Mouse (Mus musculus) liver, embryonic 14.5 days (tissue): ENCODE results near the gene Proca1. TPM values are rescaled to one million over a fixed set of nuclear protein-coding genes. Genes with fewer than 3 reads are reported as not detected.

Experiments
- ATAC-seq: fragments of 200-750 bp; cut with Nextera tagmentation; 2 replicates; pipeline ENCODE4 v1.8.0; 2017; ENCODE audit warnings: moderate number of reproducible peaks, mild to moderate bottlenecking, moderate library complexity; ENCODE audit not compliant: insufficient read depth
- DNase-seq, 3 experiments: peaks; one replicate each; pipeline ENCODE4 v3.0.0-alpha.2; 2012 to 2013; ENCODE audit warnings: low read depth in 3 of 3, low spot score in 3 of 3
- H3K27ac ChIP-seq: fragments of 300-500 bp; sonication (generic); 2 replicates; pipeline ENCODE4 v1.5.1; 2014; ENCODE audit warnings: moderate library complexity, mild to moderate bottlenecking, control low read depth, inconsistent platforms
- H3K27me3 ChIP-seq: fragments of 300-500 bp; sonication (generic); 2 replicates; pipeline ENCODE4 v1.6.1; 2014; ENCODE audit warnings: mild to moderate bottlenecking, low read length, moderate library complexity; ENCODE audit not compliant: control insufficient read depth, insufficient read depth
- H3K36me3 ChIP-seq: fragments of 300-500 bp; sonication (generic); replicated peaks from 2 replicates; pipeline ENCODE4 v1.6.1; 2014; ENCODE audit warnings: low read depth; ENCODE audit not compliant: control insufficient read depth, insufficient read depth
- H3K4me1 ChIP-seq, 2 experiments: fragments of 200-500 bp in 1 of 2; fragments of 300-500 bp in 1 of 2; sonication (generic) in 1 of 2; replicated peaks; 2 replicates each; pipeline ENCODE4 v1.6.1; 2012 to 2014; ENCODE audit warnings: antibody characterized with exemption in 1 of 2, inconsistent platforms in 1 of 2, low read length in 1 of 2; ENCODE audit not compliant: control insufficient read depth in 2 of 2, insufficient read depth in 2 of 2
- H3K4me2 ChIP-seq: fragments of 300-500 bp; sonication (generic); 2 replicates; pipeline ENCODE4 v1.6.1; 2014; ENCODE audit warnings: low read depth, mild to moderate bottlenecking, control low read depth, moderate library complexity
- H3K4me3 ChIP-seq, 2 experiments: fragments of 200-500 bp in 1 of 2; fragments of 300-500 bp in 1 of 2; sonication (generic) in 1 of 2; 2 replicates each; pipeline ENCODE4 v1.5.1; 2012 to 2014; ENCODE audit warnings: low read depth in 2 of 2, low read length in 2 of 2, mild to moderate bottlenecking in 2 of 2, control low read depth in 1 of 2, inconsistent platforms in 1 of 2, moderate library complexity in 1 of 2; ENCODE audit not compliant: insufficient read depth in 1 of 2
- H3K9ac ChIP-seq: fragments of 300-500 bp; sonication (generic); replicated peaks from 2 replicates; pipeline ENCODE4 v1.6.1; 2014; ENCODE audit warnings: mild to moderate bottlenecking, control low read depth, moderate library complexity
- H3K9me3 ChIP-seq: fragments of 300-500 bp; sonication (generic); 2 replicates; pipeline ENCODE4 v1.6.1; 2016; ENCODE audit warnings: low read length, mixed read lengths; ENCODE audit not compliant: control insufficient read depth
- CTCF ChIP-seq: IDR thresholded peaks from 2 replicates; pipeline ENCODE4 v1.5.1; 2016; ENCODE audit warnings: antibody characterized with exemption, low read depth, control low read depth
- EP300 ChIP-seq: IDR thresholded peaks from 2 replicates; pipeline ENCODE4 v1.6.1; 2016; ENCODE audit warnings: antibody characterized with exemption, low read depth
- WGBS: fragments of 180-500 bp; shearing (Covaris S2); extraction: QIAGEN DNeasy Blood & Tissue Kit; methylation state at CpG from one replicate; pipeline ENCODE4 v1.1.7; 2014; ENCODE audit not compliant: insufficient replicate concordance; 5-methylcytosine and 5-hydroxymethylcytosine counted together
- polyA plus RNA-seq, 2 experiments: library from polyadenylated mRNA; depleted of rRNA in 1 of 2; stranded (reverse) in 1 of 2; unstranded in 1 of 2; fragments of >200 nt; fragmentation: Nextera tagmentation in 1 of 2; extraction: Ambion mirVana in 1 of 2; gene quantifications; 2 replicates each; pipeline versions ENCODE4 v1.2.1 to v1.2.3; 2012 to 2014

Proca1 gene
- polyA plus RNA-seq, 2 experiments: 0.16 to 0.23 TPM

DNA sequence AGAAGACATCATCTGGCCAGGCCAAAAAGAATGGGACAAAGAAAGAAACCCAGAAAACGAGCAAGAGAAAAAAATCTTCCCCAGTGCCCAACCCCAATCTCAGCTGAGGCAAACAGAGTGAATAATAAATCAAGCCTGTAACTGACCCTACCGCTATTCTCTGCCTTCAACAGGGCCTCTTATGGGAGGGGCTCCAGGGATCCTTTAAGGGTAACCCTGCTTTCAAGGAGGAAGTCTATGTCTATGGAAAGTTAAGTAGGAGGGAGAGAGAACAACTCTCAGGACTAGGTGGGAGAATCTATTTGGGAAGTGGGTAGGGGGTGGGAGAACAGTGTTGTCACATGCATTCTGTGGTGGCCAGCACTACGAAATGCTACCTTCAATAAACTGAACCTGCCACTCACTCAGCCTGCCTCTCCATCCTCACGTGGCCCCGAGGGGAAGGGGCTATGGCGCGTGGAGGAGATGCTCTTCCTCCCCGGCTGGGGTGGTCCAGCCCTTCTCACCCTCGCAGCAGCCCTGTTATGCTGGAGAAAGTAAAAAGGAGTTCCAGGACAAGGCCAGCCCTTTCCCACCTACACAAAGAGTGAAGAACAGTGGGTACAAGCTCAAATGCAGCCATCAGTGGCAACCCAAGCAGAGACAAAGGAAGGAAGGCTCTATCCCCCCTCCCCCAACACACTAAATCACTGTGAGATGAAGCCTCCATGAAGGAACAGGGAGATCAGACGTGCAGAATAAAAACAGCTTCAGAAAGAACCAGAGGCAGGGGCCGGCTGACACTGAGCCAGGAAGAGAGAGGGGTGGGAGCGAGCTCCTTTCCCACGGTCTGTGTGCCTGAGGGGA, 12.4 kb downstream of the Proca1 start:
- Histone ChIP-seq H3K27me3 (no peaks in the 10 kb centered on the region), H3K9me3 (no peaks in the 10 kb centered on the region), H3K27ac (no peak overlapping the region), H3K9ac (no peak overlapping the region), H3K4me1 (no peaks in the 10 kb centered on the region), H3K4me2 (no peak overlapping the region), H3K36me3 (peaks cover 36% of the 10 kb centered on the region), H3K4me3 (no peak overlapping the region)
- no peak for TF ChIP-seq CTCF
- TF ChIP-seq EP300: no peak
- ATAC-seq: no peak
- 75% methylated on average over 13 of the region's 13 CpGs for WGBS
- DNase-seq: no peak

GRCm38 (mm10) chr11:78207190-78207589, 14.0 kb downstream of the Proca1 start:
- Histone ChIP-seq H3K9ac (no peak overlapping the region), H3K9me3 (no peaks in the 10 kb centered on the region), H3K4me3 (no peak overlapping the region), H3K27ac (no peak overlapping the region), H3K4me1 (no peaks in the 10 kb centered on the region), H3K4me2 (no peak overlapping the region), H3K27me3 (no peaks in the 10 kb centered on the region), H3K36me3 (peaks cover 51% of the 10 kb centered on the region)
- no peak for TF ChIP-seq CTCF
- no peak for TF ChIP-seq EP300
- WGBS: 84% methylated on average over 7 of the region's 7 CpGs
- DNase-seq (no peak), ATAC-seq (no peak)

- TF ChIP-seq CTCF: no peak
- Histone ChIP-seq H3K36me3 (peaks cover 76% of the 10 kb centered on the region), H3K27me3 (no peaks in the 10 kb centered on the region), H3K4me1 (no peaks in the 10 kb centered on the region), H3K27ac (no peak overlapping the region), H3K4me2 (no peak overlapping the region), H3K9me3 (no peaks in the 10 kb centered on the region), H3K4me3 (no peak overlapping the region), H3K9ac (no peak overlapping the region)
- ATAC-seq (no peak), DNase-seq (no peak)
- 69% methylated on average over 6 of the region's 6 CpGs for WGBS
These were observed 16.7 kb downstream of the Proca1 start for GRCm38 (mm10) chr11:78209886-78210285.

- H3K4me1 ChIP-seq: no peaks in the 10 kb centered on the region
- H3K9ac ChIP-seq: no peak overlapping the region
- DNase-seq (no peak), ATAC-seq (no peak)
- peaks cover 83% of the 10 kb centered on the region for H3K36me3 ChIP-seq
- H3K4me2 ChIP-seq: no peak overlapping the region
- no peak overlapping the region for H3K4me3 ChIP-seq
- H3K9me3 ChIP-seq: no peaks in the 10 kb centered on the region
- no peak overlapping the region for H3K27ac ChIP-seq
- H3K27me3 ChIP-seq: no peaks in the 10 kb centered on the region
- TF ChIP-seq EP300 (no peak), CTCF (no peak)
- WGBS: 78% methylated on average over 7 of the region's 7 CpGs
These were observed 17.4 kb downstream of the Proca1 start for GRCm38 (mm10) chr11:78210615-78211014.

GRCm38 (mm10) chr11:78211513-78211912, 18.3 kb downstream of the Proca1 start:
- WGBS: 77% methylated on average over 5 of the region's 5 CpGs
- Histone ChIP-seq H3K27ac (no peak overlapping the region), H3K36me3 (peaks cover 88% of the 10 kb centered on the region), H3K4me1 (no peaks in the 10 kb centered on the region), H3K4me2 (no peak overlapping the region), H3K9ac (no peak overlapping the region), H3K4me3 (no peak overlapping the region), H3K27me3 (no peaks in the 10 kb centered on the region), H3K9me3 (no peaks in the 10 kb centered on the region)
- ATAC-seq (no peak), DNase-seq (no peak)
- TF ChIP-seq CTCF (no peak), EP300 (no peak)
